Mouse (Mus musculus): ENCODE results near the gene Ptgr2.

GRCm38 (mm10) chr12:84361555-84362489 lies 76.8 kb downstream of the Ptgr2 start, which contains the start of the genes Coq6 and Fam161b:
- no peak for TF ChIP-seq CTCF (IDR thresholded peaks at IDR 0.05)
- TF ChIP-seq EP300 (IDR thresholded peaks at IDR 0.05) = peak; percentile 45; the same call in 1 of the 2 replicates
